Mouse (Mus musculus) left cerebral cortex, adult 2 months (tissue): Measurements from ENCODE around the gene Tvp23b. TPM values are rescaled to one million over a fixed set of nuclear protein-coding genes. Genes with fewer than 3 reads are reported as not detected.

Source experiments
- DNase-seq, 2 experiments: peaks; one replicate each; pipeline ENCODE4 v3.0.0; 2021 to 2022; ENCODE audit warnings: low spot score in 2 of 2, mixed read lengths in 1 of 2; ENCODE audit errors: extremely low spot score in 1 of 2
- H3K27ac ChIP-seq: fragments of 200-600 bp; 2 replicates; pipeline ENCODE4 v1.8.1; 2022
- H3K4me3 ChIP-seq: fragments of 200-600 bp; 2 replicates; pipeline ENCODE4 v1.8.1; 2022
- CTCF ChIP-seq: fragments of 200-600 bp; IDR thresholded peaks from 2 replicates; pipeline ENCODE4 v1.8.1; 2022; ENCODE audit warnings: antibody characterized with exemption, mild to moderate bottlenecking, moderate library complexity
- intact Hi-C: fragments of 180-260 bp; cut with DNase I; formaldehyde crosslinking; loops from one replicate; pipeline ENCODE4 v1.15.1; 2025
- total RNA-seq, 2 experiments: library from RNA; stranded (reverse); gene quantifications; 2 replicates each; pipeline ENCODE4 v1.2.3; 2021

The Tvp23b gene
- total RNA-seq, 2 experiments from 2014 or later: 29.2 to 31.4 TPM

DNA sequence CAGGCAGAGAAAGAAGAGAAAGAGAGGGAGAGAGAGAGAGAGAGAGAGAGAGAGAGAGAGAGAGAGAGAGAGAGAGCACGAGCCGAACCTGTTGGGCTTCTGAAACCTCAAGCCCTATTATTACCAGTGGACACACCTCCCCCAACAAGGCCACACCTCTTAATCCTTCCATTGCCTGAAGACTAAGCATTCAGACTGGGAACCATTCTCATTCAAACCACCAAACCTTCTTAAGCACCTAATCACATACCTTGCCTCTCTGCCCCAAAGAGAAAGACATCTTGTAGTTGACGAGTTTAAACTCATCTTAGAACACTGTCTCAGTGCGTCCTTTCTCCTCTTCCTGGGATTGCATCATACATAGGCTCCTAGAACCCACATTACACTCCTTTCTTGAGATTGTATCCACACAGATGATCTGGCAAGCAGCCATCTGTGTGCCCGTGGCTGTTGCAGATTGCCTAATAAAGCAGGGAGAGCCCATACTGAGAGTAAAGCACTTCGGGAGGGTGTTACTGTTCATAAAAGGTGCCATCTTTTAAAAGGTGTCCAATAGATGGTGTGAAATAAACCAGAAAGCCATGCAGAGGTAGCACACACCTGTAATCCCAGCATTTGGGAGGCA is 24.7 kb downstream of the Tvp23b start:
- intact Hi-C loops: loop anchor here (2.0 kb wide), 1 partner anchor 269 kb away; no protein-coding TSS in a partner anchor
- H3K27ac ChIP-seq: no peak overlapping the region
- DNase-seq: no peak
- no peak overlapping the region for H3K4me3 ChIP-seq
- no peak for TF ChIP-seq CTCF

DNA sequence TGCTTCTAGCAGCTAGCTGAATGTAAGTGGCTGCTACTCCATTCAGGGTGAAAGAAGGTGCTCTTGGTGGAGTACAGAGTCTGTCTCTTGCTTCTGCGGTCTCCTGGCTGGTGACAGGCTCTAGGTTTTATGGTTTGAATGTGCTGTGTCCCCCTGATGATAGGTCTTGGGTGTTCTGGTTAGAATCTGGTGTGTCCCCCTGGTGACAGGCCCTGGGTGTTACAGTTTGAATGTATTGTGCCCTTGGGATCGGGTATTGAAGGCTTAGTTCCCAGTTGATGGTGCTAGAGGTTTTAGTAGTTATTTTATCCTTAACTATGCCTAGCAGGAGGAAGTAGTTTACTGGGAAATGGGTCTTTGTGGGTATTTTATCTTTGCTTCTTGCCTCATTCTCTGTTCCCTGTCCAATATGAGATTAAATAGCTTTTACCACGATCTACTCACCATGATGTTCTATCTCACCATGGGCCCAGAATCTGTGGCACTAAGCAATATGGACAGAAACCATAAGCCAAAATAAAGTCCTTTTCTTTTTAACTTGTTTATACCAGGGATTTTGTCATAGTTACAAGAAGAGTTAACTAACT is 30.6 kb downstream of the Tvp23b start:
- intact Hi-C loops: no loop called here
- H3K4me3 ChIP-seq: no peak overlapping the region
- no peak for DNase-seq
- TF ChIP-seq CTCF: peak; percentile 11
- no peak overlapping the region for H3K27ac ChIP-seq

DNA sequence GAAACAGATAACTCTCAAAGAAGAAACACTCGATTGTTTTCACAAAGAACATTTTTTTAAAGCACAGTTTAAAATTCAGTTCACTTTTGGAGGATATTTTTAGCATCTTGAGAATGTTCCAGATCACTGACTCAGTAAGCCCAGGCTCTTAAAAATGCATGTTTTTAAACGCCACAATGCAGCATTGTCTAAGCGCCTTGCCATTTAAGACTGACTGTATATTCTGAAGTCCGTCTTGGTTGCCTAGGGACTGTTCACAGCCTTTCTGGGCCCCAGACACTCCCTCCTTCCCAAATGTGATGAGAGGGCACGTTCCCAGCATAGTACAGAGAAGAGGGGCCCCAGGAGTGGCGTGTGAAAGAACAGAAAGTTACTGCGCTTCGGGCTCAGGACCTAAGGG is 32.1 kb downstream of the Tvp23b start:
- intact Hi-C loops: no loop called here
- H3K4me3 ChIP-seq: no peak overlapping the region
- peak in 1 of 2 experiments; percentile 20 for DNase-seq
- peak overlapping the region; percentile 4; the same call in 1 of the 2 replicates for H3K27ac ChIP-seq
- TF ChIP-seq CTCF: no peak

DNA sequence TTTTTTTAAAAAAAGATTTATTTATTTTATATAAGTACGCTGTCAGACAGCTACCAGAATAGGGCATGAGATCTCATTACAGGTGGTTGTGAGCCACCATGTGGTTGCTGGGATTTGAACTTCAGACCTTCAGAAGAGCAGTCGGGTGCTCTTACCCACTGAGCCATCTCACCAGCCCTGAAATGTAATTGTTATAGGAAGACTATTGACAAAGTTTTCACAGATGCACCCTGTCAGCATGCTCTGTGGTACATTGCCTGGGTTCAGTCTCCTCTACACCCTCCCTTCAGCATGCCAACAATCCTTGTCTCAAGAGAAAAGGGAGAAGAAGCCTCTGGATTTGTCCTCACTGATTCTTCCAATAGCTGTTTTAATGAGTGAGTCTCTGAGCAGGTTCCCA is 33.9 kb downstream of the Tvp23b start:
- intact Hi-C loops: no loop called here
- no peak for TF ChIP-seq CTCF
- Histone ChIP-seq H3K4me3 (no peak overlapping the region), H3K27ac (no peak overlapping the region)
- no peak for DNase-seq

DNA sequence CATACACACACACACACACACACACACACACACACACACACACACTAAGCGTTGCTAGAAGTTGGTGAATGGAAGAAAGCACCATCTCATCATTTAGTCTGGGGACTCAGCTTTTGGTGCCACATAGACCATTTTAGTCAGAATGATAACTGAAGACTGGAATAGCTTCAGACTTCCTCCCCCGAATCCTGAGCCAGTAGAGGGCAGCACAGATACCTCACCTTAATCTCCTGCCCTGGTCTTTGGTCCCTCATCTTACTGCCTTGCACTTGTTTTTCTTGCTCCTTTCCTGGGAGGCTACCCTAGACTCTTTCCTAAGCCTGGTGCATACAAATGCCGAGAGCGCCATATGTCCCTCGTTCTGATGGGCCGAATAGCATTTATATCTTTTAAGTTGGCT is 35.3 kb downstream of the Tvp23b start:
- intact Hi-C loops: no loop called here
- peak; percentile 52 for TF ChIP-seq CTCF
- H3K27ac ChIP-seq: no peak overlapping the region
- DNase-seq: no peak
- H3K4me3 ChIP-seq: no peak overlapping the region

DNA sequence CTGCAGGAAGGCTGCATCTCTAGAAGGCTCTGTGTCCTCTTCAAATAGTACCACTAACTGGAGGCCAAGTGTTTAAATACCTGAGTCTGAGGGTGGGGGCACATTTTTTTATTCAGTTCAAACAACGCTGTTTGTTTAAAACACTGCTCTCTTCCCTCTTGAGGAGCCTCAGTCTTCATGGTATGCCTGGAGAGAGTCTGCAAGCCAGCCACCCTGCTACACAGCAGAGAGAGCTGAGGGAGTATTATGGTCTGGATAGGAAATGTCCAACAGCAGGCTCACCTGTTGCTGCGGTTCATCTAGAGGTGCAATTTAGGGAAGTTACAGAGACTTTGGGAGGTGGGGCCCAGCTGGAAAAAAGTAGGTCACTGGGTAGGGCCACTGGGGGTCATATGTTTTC is 36.2 kb downstream of the Tvp23b start:
- DNase-seq: no peak
- no peak overlapping the region for H3K4me3 ChIP-seq
- no peak for TF ChIP-seq CTCF
- no peak overlapping the region for H3K27ac ChIP-seq
- intact Hi-C loops: no loop called here

DNA sequence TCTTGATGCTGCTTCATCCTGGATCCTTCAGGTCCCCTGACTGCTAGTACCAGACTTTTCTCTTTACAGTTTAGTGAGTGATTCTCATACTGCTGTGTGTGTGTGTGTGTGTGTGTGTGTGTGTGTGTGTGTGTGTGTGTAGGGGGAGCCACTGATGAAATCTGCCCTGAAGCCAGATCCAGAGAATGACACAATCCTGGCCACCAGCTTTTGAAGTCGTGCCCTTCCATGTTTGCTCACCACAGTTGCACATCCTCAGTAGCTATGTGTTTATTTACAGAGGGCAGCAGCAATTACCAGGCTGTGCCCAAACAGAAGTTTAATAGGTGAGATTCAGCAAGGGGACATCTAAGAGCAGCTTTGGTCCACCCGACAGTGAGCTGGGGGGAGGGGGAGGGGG is 37.5 kb downstream of the Tvp23b start:
- intact Hi-C loops: no loop called here
- H3K27ac ChIP-seq: no peak overlapping the region
- no peak for DNase-seq
- TF ChIP-seq CTCF: no peak
- H3K4me3 ChIP-seq: no peak overlapping the region

DNA sequence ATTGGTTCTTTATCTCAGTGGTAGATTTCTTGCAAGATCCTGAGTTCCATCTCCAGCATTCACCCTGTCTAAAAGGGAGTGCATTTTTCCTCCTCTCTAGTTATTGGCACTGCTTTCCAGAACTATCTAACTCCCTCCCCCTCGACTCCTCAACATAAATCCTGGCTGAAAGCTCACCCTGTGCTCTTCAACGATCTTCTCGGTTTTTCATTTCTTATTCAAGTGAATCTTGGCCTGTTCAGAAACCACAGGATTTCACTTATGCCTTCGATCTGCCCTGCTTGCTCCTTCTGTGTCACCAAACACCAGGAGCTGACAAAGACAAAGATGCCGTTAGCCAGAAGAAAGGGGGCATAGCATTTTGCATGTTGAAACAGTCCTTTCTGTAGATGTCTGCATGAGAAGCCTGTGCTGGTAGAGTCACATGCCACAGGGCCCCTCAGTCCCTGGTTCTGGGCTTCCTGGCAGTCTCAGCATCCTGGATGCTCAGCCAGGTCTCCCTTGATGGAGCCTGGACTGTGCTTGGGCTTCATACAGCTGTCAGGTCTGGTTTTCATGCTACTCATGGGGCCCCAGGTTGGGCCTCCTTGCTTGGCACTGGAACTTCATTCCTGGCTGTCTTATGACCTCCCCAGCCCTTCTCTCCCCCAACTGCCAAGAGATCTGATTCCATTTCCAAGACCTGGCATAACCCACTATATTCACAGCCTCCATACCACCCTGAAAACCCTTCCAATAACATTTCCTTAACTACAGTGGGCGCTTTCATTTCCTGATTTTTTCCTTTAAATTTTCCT is 40.9 kb downstream of the Tvp23b start:
- no peak overlapping the region for H3K4me3 ChIP-seq

DNA sequence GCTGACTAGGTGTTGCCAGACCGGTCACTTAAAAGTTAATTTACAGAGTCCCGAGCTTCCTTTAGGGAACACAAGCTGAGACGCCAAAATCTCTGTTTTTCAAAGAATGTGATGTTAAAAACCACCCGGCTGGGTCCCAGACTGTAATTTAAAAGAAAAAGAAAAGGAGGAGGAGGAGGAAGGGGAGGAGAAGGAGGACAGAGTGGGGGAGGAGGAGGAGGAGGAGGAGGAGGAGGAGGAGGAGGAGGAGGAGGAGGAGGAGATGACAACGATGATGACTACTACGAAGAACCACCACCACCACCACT is 41.4 kb downstream of the Tvp23b start:
- H3K27ac ChIP-seq: peak overlapping the region; percentile 66; the same call in 1 of the 2 replicates
- peak overlapping the region; percentile 34 for H3K4me3 ChIP-seq
- no peak for DNase-seq
- TF ChIP-seq CTCF: no peak
- intact Hi-C loops: loop anchor here (1.0 to 5.0 kb wide), 3 partner anchors 78 to 215 kb away; no protein-coding TSS in a partner anchor

More for the DNA sequence above, 40.9 kb downstream of the Tvp23b start:
- intact Hi-C loops: loop anchor here (2.0 to 5.0 kb wide), 2 partner anchors 79 to 107 kb away; no protein-coding TSS in a partner anchor
- no peak for TF ChIP-seq CTCF
- no peak for DNase-seq
- peak overlapping the region; percentile 66; the same call in 1 of the 2 replicates for H3K27ac ChIP-seq

DNA sequence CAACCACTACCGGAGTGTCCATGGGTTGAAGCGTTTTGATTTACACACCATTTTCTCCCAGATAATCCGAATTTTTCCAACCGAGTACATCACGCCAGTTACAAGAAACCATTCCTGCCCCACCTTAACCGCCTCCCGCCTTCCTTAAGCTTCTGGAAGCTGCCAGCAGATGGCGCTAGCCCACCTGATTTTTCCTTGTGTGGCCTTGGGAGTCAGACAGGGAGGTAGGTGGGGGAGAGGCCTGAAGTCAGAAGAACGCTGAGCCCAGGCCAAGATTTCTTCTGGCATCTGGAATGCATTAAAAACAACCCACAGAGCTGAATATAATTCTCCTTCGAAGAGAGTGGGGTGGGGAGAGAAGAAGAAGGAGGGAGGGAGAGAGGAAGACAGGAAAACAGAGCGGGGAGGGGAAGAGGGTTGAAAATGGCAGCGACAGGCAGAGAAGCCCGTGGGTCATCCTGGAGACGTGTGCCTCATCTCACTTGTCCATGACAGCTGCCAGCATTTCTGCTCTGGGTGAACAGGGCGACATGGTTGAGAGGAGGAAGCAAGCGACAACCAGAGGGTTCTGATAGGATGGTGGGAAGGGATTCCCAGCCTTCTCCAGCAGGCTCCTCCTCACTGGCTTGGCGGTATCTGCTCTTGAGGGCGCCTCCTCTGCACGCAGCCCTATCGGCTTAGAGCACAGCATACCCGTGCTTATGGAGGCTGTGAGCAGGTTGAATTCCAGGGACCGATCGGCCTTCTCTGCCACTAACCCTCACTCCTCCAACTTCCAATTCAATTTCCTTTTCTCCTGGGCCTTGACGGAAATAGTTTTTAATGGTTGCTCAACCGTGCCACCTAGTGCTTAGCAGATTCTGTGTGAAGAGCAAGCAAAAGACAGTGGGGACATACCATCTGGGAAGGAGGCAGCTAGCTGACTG is 42.1 kb downstream of the Tvp23b start:
- intact Hi-C loops: loop anchor here (1.0 to 5.0 kb wide), 3 partner anchors 77 to 214 kb away; no protein-coding TSS in a partner anchor
- peak; percentile 88 to 95 for DNase-seq
- peak overlapping the region; percentile 84 for H3K27ac ChIP-seq
- peak overlapping the region; percentile 34 for H3K4me3 ChIP-seq
- TF ChIP-seq CTCF: peak; percentile 88

DNA sequence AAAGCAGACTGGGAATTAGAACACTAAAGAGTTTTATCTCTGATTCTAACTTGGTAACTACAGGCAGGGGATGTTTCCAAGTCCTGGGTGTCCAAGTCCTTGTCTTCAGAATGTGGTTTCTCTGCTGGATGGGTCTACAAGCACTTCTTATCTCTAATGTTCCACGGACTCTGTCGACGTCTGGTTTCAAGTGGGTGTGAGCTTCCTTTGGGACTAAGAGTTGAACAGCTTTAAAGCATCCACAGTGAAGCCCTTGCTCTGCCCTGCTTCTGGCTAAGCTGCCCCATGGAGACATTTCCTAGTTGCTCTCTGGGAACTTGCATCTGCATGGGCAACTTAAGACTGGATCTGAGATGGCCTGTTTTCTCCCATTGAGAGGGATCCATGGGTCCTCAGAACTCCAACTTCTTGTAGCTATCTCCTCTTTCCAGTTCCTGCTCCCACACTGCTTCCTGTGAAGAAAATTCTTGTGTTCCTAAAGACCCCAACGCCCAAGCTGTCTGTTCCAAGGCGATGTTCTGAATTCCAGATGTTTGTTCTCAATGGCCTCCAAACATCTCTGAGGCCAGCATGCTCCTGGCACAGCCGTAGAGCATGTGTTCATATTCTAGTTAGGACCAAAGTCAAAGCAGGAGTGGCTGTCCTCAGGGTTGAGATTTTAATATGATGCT is 45.0 kb downstream of the Tvp23b start:
- intact Hi-C loops: loop anchor here (5.0 kb wide), 1 partner anchor 103 kb away; no protein-coding TSS in a partner anchor
- no peak overlapping the region for H3K27ac ChIP-seq
- DNase-seq: no peak
- no peak for TF ChIP-seq CTCF
- no peak overlapping the region for H3K4me3 ChIP-seq
